Mouse (Mus musculus) heart, postnatal 4 days (tissue): ENCODE results near the gene Cyth3. TPM values are rescaled to one million over a fixed set of nuclear protein-coding genes. Genes with fewer than 3 reads are reported as not detected.

Experiments
- DNase-seq: peaks from one replicate; pipeline ENCODE4 v3.0.0; 2021
- total RNA-seq, 2 experiments: library from RNA; stranded (reverse); gene quantifications; 2 replicates each; pipeline ENCODE4 v1.2.3; 2021

The Cyth3 gene
- total RNA-seq, 2 experiments from 2014 or later, result 95.3 to 102 TPM

DNA sequence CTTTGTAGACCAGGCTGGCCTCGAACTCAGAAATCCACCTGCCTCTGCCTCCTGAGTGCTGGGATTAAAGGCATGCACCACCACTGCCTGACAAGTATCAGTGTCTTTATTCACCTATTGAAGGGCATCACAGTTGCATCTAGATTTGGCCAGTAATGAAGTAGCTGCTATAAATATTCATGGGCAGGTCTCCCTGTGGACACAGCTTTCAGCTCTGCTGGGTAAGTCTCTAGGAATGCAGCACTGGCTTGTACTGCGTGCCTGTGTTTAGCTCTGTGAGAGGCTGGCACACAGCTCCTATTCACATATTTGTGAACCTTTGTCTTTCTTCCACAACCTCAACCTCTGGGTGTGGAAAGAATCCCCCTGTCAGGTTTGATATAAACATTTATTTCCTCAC is 46.6 kb downstream of the Cyth3 start:
- peak; percentile 52 for DNase-seq

DNA sequence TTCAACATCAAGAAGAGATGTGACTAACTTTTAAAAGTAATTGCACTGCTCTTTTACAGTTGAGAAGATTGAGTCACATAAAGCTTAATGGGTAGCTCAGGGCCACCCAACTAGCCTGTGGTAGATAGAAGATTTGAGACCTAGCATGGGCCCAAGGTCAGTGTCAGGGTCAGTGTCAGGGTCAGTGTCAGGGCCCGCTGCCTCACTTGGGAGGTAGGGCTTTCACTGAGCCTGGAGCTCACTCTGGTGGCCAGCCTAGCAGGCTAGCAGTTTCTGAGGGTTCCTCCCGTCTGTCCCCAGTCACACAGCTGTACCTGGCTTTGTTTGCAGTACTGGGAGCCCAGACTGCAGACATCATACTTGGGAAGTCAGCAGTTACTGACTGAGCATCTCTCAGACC is 47.1 kb downstream of the Cyth3 start:
- no peak for DNase-seq

DNA sequence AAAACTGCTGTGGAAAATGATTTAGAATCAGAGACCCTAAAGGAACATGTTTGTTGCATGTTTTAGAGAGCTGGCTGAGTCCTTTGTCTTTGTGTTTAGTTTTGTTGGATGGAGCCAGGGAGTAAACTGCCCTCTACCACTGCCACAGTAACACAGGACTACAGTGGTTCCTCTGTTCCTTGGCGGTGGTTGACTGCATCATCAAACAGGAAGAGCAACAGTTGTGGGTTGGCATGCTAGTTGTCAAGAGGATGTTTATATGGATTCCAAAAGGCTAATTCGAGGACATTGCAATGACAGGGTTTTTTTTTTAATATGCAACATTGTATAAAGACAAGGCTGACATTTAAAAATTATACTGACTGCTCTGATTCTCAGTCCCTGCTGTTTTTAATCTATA is 47.6 kb downstream of the Cyth3 start:
- DNase-seq, result no peak

DNA sequence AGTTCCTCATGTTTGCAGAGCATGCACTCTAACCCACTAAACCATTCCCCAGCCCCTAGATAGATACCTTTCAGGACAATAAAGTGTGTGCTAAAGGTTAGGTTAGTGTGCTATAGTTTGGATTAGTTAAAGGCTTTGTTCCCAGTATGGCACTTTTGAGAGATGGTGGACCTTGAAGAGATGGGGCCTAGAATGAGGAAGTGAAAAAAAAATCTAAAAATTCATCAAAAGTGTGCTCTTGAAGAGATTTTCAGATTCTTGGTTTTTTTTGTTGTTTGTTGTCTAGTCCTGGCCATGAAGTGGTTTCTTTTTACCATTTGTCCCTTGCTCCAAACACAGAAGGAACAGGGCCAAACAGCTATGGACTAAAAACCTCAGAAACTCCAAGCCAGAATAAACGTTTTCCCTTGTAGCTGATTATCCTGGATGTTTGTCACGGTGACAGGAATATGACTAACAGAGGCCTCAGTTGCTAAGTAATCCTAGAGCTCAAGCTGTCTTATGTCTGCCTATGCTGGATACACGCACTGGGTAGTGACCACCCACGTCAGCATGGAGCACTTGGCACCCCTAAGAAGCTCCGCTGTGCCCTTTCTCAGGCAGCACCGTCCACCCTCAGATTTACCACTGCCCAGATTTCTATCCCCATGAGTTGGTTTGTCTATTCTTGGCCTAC is 48.6 kb downstream of the Cyth3 start:
- DNase-seq, result no peak

DNA sequence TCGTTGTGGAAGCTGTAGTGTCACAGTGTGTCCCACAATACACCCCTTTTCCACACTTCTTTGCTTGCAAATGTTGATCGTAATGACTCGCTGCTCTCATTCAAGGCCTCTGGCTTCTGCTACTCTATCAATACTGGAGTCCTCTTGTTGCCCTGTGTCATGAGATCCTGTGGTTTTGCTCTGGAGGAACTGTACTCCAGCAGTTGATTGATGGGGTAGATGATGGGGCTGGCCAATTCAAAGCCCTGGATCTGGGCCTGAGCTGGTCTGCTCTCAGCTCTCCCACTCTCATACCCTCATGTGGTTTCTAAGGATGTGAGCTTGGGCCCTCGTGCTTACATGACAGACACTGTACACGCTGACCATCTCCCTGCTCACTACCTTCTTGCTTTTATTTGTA is 52.3 kb downstream of the Cyth3 start:
- no peak for DNase-seq

DNA sequence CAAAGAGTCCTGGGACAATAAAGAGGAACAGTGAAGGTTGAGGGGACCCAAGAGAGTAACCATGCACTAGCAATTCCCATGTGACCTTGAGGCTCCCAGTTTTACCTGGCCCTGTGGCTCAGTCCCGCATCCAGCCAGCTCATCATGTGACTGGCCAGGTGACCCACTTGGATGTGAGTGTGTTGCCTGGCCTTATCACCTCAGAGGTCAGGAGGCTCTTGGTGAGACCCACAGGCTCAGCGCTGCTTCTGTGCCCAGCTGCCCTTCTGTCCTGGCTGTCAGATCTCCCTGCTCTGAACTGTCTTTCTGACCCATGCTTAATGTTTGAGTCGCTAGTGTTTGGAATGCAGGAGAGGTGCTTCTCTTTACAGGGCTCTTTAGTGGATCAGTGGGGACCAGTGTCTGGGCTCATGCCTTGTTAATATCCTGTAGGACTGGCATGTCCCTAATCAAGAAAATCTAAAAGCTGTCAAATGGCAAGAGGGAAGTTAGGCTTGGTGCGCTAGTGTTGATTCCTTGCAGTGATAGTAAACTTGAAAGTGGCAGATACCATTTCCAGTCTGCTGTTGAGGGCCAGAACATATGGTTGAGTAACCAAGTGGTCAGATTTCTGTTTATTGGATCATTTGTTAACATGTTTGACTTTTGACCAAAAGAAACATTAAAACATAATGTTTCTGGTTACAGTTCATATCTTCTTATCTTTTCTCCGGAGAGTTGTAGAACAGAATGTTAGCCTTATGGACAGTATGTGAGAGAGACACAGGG is 54.2 kb downstream of the Cyth3 start:
- DNase-seq, result no peak

DNA sequence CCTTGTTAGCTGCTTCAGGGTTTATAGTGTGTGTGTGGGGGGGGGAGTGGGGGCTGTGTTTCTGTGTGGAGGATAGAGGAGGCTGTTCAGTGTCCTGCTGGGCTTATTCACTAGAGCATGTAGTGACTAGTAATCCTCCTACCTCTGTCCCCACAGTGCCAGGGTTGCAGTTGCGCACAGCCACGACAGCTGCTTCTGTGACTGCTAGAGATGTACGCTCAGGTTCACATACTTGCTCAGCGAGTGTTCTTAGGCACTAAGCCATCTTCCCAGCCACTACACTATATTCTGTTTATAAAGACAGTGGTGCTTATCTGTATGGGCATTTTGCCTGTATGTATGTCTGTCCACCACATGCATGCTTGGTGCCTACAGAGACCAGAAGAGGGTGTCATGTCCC is 55.1 kb downstream of the Cyth3 start:
- DNase-seq, result no peak

DNA sequence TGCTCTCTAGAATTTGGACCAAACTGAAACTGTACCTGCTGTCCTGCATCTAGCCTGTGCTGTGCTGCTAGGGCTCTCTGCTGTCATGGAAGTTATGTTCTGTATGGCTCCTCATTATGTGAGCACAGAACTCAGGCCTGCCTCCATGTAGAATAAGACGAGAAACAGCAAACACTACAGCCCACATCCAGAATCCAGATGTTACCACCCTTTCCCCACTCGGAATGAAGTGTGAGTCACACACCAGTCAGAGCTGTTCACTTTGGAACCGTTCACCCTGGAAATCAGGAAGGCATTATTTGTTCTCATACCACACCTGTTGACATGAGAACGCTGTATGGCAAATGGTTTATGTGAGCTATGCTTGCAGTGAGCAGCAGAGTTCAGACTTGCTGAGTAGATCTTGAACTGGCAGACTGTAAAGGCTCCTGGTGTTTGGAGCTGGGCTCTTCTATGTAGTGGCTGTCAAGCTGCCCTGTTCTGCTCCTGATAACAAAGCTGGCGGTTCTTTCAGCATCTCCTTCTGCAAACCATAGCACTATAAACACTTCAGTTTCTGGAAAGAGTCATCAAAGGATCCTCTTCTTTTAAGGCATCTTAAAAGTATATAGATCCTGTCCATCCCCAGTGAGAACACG is 56.5 kb downstream of the Cyth3 start:
- no peak for DNase-seq

DNA sequence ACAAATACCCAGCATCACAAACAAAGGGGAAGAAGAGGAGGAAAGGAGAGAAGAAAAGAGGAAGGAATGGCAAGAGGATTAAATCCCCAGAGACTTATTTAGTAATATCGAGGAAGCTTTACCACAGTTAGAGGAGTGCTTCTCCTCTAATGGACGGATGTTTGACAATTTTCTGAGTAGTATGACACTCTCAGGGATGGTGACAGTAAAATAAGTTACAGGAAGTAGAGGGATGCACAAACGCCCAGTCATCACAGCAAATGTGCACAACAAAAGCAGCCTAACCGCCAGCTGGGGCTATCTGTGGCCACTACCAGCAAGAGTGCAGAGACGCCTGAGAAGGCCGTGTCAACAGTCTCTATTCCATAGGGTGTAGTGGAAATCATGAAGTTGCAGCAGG is 57.4 kb downstream of the Cyth3 start:
- no peak for DNase-seq

DNA sequence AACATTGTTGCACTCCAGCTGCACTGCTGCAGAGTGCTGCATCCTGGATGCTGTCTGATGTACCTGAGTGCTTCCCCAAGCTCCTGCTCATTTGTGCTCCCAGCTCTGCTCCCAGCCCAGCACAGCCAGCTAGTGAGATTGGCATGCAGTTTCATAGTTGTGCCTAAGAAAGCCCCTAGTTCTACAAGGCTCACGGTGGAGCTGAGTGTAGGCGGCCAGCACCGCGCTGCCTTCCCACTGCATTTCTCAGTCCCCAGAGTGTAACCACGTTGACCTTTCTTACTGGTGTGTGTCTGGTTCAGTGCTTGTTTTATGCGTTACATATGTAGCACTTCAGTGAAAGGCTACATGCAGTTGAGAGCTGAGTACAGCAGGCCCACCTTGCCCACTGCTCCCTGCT is 61.4 kb downstream of the Cyth3 start:
- DNase-seq, result no peak

DNA sequence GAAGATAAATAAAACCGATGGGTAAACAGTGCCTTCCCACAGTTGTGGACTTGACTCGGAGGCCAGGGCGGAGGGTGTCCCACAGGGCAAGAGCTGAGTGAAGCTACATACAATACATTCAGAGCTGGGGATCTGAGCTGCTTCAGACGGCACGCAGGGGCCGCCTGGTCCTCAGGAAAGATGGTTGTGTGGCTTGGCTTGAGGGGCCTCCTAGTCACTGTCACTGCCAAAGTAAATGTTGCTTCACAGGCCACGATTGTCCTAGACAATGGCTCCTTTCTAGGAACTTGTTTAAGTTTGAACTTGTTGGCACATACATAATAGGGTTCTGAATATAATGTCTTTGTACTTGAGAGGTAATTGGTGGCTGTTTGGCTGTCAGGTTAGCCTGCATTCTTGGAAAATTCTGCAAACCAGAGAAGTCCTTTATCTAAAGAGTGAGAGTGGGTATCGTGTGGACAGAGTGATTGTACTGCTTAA is 62.7 kb downstream of the Cyth3 start:
- no peak for DNase-seq

DNA sequence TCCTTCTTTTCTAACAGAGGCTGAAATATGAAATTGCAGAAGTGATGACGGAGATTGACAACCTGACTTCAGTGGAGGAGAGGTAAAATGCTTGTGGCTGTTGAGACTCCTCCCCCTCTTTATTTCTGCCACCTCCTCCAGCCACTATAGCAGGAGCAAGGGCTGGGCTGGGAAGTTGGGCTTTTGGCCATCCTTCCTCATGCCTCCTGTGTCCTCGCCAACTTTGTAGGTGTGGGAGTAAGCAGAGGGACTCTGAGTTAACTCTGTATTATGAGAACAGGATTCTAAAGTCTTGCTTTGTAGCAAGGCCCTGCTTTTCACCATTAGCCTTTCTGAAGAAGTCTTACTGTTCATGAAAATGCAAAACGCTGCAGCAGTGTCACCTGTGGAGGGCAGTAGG is 64.2 kb downstream of the Cyth3 start:
- DNase-seq, result no peak

DNA sequence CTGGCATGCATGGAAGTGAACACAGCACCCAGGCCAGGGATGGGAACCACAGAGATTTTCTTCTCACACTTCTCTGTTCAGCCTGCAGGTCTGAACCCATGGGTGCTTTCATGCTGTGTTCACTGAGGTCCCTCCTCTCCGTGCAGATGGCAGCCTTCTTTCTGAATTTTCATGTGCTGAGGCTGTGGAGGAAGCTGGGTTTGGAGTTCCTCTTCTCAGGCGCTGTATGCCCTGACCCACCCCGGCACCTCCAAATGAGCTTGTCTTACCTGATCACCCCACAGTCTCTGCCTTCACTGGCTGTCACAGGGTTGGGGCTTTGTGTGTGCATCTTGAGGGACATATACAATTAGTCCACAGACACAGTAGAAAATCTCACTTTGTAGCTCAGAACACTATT is 65.3 kb downstream of the Cyth3 start:
- no peak for DNase-seq

DNA sequence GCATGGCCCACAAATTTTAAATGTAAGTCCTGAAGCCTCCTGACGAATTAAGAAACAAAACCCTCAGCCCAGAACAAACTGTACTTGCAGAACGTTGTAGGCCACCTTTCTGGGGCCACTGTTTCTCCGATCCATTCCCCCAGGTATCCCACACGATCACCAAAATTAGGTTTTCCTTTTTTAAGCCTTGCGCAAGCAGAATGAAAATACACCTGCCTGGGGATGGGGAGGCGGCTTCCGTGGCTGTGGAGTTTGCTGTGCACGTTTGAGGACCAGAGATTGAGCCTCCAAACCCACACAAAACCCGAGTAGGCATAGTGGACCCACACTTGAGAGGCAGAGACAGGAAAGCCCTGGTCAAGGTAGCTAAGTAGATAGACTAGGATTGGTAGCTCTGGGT is 68.1 kb downstream of the Cyth3 start:
- DNase-seq, result no peak

DNA sequence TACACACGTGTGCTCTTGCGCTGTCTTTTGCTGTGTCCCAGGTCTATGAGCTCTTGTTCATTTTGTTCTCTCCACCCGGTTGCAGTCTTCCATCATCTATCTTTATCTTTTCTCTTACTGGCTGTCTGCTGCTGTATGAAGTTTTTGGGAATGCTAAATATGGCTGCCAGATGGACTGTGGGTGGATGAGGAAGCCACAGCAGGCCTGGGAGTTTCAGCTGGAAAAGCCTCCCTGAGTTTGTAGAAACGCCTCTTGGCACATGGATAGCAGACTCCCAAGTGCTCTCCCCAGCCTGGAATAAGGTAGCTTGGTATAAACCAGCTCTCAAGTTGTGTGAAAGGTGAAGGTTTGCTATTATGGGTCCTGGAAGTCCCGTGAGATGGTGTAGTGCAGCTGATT is 68.7 kb downstream of the Cyth3 start:
- no peak for DNase-seq

DNA sequence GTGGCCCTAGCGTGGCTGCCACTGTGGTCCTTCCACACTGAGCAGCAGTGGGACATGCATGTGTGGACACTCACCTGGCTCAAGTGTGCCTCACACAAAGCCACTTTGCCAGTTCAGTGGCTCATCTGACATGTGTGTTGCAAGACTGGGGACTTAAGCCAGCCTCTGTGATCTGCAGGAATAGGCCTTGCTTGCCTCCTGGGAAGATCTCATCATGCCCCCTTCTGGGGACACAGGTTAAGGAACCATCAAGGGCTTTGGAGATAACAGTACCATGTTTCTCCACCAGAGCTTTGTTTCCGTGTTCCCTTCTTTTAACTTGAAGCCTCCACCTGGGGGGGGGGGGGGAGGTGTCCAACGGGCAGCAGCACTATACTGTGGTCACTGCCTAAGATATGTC is 74.1 kb downstream of the Cyth3 start:
- no peak for DNase-seq

DNA sequence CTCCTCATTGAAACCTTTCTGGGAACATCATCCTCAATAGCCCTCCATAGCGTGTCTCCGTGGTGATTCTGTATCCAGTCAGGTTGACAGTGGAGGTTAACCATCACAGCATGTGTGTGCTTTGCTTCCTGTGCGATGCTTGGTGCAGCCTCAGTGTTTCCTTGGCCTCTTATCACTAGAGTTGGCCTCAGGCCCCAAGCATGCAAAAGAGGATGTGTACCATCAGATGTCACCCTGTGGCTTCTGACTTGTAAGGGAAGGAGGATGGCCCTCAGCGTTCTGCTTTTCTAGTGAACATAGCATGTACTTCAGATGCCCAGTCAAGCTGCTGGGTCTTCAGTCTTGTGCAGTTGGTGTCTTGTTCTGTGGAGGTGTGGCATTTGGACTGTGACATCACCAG is 76.2 kb downstream of the Cyth3 start:
- DNase-seq, result no peak

DNA sequence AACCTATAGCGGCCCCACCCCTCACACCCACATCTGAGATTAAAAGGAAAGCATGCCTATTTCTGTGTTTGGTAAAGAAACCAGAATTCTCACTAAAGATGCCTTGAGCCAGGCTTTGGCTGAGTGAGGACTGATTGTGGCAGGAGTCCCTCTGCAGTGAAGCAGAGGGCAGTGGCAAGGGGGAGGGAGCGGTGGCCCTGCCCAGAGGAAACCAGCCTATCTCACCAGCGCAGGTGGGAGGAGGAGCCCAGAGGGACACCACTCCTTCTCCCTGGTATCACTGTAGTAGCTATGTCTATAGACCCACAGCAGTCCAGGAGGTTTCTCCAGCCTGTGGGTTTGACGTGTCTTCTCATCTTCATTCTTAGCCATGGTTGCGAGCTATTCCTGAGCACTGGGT is 78.0 kb downstream of the Cyth3 start:
- no peak for DNase-seq

DNA sequence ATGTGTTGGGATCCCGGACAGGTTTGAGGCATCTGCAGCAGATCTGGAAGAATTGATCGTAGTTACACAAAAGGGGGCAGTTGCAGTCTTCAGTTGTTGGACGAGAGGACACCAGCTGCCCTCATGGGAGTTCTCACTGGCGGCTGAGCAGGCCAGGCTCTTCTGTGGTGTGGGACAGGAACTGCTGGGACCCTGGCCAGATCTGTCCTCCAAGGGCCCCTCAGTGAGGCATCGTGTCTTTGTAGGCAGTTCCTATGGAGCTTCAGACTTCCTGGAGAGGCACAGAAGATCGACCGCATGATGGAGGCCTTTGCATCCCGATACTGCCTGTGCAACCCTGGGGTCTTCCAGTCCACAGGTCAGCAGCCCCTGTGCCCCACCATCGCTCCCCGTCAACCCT is 78.8 kb downstream of the Cyth3 start:
- no peak for DNase-seq

DNA sequence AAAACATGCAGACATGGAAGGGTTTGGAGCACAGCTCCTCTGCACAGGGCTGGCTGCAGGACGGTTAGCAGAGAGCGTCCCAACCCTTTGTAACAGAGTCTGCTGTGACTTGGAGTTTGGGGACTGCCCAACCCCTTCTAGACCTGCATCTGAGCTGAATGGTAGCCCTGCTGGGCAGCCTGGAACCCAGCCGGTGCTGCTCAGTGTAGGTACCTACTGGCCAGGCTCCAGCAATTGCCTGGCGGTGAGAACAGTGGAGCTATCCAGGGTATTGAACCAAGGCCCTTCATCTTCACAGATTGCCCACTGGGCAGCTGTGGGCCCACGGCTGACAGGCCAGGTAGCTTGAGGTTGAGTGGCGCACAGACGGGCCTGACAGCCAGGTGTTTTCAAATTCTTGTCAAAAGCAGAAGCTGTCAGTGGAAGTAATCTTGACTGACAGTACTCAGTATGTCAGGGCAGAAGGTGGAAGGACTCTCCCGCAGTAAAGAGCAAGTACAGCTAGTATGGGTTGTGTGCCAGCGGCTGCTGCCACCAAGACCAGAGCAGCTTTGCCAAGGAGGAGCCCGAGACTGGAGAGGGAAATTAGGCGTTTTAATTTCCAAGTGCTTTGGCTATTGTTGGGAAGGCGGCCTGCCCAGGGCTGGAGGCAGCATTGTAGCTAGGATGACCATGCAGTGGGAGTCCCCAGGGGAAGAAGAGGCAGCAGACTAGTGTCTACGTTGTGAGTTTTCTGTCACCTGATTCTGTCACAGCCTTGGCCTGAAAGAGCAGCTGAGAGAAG is 82.8 kb downstream of the Cyth3 start:
- no peak for DNase-seq

DNA sequence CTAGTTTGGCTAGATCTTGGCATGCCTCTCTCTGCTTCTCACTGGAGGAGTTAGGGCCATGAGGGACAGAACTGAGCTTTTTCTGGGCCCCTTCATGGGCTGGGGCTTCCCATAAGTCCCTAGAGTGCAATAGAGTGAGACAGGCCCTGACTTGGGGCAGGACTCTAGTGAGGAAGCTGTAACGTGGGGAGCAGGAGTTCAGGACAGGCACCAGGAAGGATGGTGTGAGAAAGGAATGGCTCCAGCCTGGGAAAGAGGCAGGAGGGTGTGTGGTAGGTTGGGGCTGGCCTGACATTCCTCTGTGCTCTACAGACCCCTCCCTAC is 83.4 kb downstream of the Cyth3 start:
- DNase-seq, result no peak

DNA sequence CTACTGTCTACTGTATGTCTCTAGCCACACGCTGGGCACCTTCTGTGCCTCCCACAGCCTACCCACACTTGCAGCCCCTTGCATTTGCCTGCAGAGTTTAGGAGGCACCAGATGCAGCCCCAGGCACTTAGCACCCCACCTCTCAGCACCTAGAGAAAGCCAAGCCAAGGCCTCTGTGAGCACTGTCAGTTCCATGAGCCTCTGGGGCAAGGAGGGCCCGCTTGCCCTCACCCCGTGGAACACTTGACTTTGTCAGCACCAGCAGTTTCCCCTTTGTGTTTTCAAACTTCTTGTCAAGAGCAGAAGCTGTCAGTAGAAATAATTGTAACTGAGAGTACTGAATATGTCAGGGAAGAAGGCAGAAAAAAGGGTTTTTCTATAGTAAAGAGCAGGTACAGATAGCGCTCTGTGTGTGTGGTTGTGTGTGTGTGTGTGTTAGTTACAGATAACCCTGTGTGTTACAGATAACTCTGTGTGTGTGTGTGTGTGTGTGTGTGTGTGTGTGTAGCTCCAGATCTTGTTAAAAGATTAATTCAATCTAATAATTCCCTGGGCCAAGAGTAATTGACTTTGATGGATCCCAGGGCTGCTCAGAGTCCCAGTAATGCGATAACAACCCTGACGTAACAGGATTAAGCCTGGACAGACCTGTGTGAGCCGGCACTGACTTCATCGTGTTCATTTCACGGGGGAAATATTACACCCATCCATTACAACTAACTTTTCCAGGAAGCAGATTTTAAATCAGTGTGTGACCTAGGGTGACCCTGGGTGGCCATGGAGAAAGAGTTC is 84.0 kb downstream of the Cyth3 start:
- DNase-seq, result no peak
